Mouse (Mus musculus) adrenal gland, postnatal 36 days (tissue): ENCODE measurements around the gene Ptpn6. TPM values are rescaled to one million over a fixed set of nuclear protein-coding genes. Genes with fewer than 3 reads are reported as not detected.
A peak's percentile ranks its signal among the peaks of the same experiment; 100 is the strongest.

Experiments
- DNase-seq, 2 experiments: peaks; one replicate each; pipeline ENCODE4 v3.0.0; 2021; ENCODE audit warnings: mixed read lengths in 1 of 2
- long read RNA-seq, 2 experiments: library from polyadenylated mRNA; stranded (forward); transcript quantifications; one replicate each; pipeline ENCODE4 v2.0.0; 2021; ENCODE audit warnings: borderline sequencing depth in 2 of 2
- total RNA-seq, 2 experiments: library from RNA; stranded (reverse); gene quantifications; 2 replicates each; pipeline ENCODE4 v1.2.3; 2021

Gene Ptpn6
- 1 to 10 TPM; 5.5 to 9.6 TPM for total RNA-seq
- long read RNA-seq, experiment 1, partial matches to known transcripts: 0 of 5 reads
- long read RNA-seq, experiment 1, other reads (novel, unspliced or antisense): 2 of 5 reads
- long read RNA-seq, experiment 2, partial matches to known transcripts: 1 of 4 reads
- long read RNA-seq, experiment 2, other reads (novel, unspliced or antisense): 0 of 4 reads

DNA sequence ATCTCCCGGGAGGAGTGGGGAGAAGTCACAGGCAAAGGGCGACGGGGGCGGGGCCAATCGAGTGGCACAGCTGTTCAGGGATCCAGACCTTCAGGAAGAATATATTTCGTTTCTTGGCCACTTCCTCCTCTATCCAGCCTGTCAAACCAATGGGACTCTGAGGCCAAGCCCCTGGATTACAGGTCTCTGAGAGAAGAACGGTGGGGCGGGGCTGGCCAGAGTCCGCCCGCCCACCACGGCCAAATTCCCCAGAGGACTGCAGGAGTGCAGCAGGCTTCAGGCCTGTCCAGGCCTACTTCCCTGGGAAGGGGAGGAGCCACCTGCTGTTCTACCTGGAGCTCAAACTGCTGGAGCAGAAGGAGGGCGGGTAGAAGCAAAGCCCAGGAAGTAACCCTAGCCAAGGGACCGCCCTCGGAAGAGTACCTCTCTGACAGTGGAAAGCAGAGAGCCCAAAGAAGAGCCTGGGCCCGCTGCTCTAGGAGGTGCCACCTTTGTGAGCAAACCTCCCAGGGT is at the start of gene Ptpn6:
TSS of gene Ptpn6 (minus strand) at position 204 of the 513 bp plus-strand sequence.
- peak in 1 of 2 experiments; percentile 51 for DNase-seq

GRCm38 (mm10) chr6:124787722-124788121 is 49.2 kb upstream of the Ptpn6 start:
- DNase-seq: no peak

DNA sequence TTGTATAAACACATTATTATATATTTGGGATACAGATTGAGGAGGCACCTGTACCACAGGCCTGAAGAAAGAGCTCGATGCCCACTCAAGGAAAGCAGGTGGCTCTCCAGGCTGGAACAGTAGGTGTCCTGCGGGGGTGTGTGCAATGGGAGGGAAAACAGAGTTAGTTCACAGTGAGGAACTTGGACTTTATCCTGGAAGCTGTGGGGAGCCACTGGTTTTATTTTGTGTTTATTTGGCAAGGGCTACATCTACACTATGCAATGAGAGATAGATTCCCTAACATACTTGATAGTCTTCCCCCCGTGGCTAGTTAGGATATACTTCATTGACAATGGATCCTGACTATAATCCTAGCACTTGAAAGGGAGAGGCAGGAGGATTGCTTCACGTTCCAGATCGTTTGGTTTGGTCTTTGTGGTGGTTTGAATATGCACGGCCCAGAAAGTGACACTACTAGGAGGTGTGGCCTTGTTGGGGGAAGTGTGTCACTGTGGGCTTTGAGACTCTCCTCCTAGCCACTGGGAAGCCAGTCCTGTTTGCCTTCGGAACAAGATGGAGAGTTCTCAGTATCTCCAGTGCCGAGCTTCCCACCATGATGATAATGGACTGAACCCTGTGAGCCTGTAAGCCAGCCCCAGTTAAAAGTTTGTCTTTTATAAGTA is 48.4 kb upstream of the Ptpn6 start:
- DNase-seq: no peak

GRCm38 (mm10) chr6:124782436-124782835 is 43.9 kb upstream of the Ptpn6 start:
- peak in 1 of 2 experiments; percentile 38 for DNase-seq

DNA sequence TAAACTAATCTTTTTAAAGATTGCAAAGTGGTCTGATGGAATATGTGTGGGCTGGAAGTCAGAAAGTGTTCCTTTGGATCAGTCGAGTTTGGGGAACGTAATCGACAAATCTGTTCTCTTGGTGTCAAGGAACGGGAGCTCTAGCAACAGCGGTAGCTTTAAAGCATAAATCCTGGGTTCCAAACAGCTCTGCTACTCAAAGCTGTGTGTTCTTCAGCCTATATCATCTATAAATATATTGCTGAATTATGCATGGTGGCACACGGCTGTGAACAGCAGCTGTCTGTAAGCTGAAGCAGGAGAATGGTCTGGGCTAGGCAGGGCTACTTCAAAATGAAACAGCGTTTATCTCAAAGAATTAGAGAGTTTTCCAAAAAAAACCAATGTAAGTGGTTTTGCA is 42.4 kb upstream of the Ptpn6 start:
- DNase-seq: no peak

DNA sequence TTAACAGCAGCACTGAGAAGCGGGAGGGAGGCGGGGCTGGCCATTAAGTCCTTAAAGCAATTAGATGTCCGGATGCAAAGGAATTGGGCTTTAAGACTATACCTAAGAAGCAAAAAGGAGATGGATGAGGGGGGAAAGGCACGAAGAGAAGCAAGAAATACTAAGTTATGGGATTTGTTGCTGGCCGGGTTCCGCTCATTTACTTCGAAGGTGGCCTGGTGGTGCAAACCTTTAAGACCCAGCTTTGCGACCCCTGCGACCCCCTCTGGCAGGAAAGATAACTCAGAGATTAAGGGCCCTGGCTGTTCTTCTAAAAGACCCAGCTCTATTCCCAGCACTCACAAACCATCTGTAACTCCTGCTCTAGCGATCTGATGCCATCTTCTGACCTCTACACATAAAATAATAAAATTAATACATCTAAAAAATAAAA is 41.5 kb upstream of the Ptpn6 start:
- no peak for DNase-seq

DNA sequence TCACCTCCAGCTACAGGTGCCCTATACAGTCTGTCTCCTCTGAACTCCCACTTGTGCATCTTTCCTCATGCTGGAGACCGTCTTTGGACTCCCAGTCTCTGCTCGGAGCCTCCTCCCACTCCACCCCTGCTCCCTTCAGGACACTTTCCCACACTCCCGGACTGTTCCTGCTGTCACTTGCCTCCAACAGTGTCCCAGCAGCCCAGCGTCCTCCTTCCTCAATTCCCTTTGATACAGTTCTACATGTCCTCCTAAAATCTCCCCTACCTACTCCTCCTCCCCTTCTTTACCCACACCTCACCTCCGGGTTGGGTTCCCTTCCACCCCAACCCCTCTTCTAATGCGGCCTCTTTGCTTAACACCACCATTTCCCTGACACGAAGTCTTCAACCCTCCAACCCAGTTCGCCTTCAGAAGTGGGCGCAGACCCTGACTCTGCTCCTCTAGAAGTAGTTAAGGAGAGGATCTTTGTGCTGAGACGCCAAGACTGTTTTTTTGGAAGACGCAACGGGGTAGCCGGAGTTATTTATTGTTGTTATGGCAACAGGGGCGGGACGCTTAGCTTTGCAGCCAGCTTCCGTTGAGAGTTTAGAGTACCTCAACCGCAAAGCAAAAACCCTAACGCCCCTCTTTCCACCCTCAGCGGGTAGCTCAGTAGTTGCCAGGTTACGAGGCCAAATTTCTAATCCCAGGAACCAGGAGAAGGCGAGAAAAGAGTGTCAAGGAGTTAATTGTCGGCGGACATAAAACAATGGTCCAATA is 40.9 kb upstream of the Ptpn6 start, which contains the start of gene Lrrc23:
TSS of gene Lrrc23 (minus strand) at position 506 of the 762 bp plus-strand sequence.
- DNase-seq: peak; percentile 44 to 62

- no peak for DNase-seq
Observed at GRCm38 (mm10) chr6:124770511-124770910, 32.0 kb upstream of the Ptpn6 start.

DNA sequence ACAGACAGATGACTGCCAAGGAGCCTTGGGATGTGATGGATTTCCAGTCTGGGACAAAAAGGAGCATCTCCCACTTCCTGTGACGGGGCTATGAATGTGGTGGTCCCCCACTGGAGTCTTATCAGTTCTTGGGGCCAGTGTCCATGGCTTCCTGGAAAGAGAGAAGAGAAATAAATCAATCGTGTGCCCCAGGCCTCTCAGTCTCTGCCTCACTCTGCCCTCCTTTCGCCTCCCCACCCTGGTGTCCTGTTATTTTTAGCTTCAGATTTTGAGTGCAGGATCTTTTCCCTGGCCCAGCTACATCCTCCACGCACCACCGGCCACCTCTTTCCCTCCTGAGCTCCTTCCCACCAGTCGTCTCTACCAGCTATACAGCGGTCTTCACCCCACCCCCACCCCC is 31.5 kb upstream of the Ptpn6 start:
- no peak for DNase-seq

- peak; percentile 66 to 83 for DNase-seq
Observed at GRCm38 (mm10) chr6:124769101-124769765, 30.7 kb upstream of the Ptpn6 start, which contains the start of gene Eno2. Gene Eno2 (minus strand): TSS chr6:124769673.

DNA sequence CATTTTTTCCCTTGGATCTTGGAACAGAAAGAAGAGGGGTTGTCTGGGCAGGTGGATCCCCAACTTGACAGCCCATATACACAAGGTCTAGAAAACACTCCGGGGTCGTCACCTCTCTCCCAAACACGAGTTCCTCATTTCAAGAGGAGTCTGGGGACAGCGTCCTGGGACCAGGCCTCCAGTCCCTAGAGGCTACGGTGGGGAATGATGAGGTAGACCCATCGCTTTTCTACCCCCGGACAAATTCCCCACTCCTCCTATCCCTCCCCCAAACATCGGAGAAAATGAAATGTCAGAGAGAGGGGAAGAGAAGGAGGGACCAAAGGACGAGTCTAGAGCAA is 30.2 kb upstream of the Ptpn6 start:
- no peak for DNase-seq

GRCm38 (mm10) chr6:124767920-124768703 is 29.6 kb upstream of the Ptpn6 start:
- DNase-seq: peak in 1 of 2 experiments; percentile 52

- no peak for DNase-seq
Observed at GRCm38 (mm10) chr6:124767536-124767919, 29.0 kb upstream of the Ptpn6 start.

DNA sequence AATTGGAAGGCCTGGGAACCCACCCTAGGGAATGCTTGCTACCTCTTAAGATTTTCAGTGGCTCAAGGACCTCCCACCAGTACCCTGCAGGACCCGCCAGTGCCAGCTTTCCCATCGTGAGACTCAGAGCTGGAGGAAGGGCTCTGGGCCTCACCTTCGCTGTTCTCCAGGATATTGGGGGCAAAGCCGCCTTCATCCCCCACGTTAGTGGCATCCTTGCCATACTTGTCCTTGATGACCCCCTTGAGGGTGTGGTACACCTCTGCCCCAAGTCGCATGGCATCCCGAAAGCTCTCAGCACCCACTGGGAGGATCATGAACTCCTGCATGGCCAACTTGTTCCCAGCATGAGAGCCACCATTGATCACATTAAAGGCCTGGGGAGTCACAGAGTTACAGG is 27.4 kb upstream of the Ptpn6 start:
- DNase-seq: no peak

DNA sequence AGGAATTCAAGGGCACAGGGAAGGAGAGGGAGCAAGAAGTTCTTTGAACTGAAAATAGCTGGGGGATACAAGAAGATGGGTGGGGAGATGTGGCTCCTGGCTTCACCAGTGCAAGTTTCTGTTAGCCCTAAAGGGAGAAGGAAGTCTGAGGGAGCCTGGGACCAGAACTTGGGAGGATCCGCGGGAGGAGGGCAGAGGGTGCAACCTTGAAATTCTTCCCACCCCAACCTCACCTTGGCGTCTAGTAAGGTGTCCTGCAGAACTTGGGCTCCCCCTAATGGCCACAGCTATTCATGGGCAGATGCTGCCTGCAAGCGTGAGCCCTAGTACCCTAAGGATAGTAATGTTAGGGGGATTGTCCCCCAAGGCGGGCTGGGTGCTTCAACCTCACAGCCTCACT is 20.7 kb upstream of the Ptpn6 start:
- peak; percentile 87 to 92 for DNase-seq

- DNase-seq: no peak
Observed at GRCm38 (mm10) chr6:124758849-124759232, 20.3 kb upstream of the Ptpn6 start.

- DNase-seq: peak; percentile 58 to 70
Observed at GRCm38 (mm10) chr6:124757909-124758848, 19.7 kb upstream of the Ptpn6 start.

DNA sequence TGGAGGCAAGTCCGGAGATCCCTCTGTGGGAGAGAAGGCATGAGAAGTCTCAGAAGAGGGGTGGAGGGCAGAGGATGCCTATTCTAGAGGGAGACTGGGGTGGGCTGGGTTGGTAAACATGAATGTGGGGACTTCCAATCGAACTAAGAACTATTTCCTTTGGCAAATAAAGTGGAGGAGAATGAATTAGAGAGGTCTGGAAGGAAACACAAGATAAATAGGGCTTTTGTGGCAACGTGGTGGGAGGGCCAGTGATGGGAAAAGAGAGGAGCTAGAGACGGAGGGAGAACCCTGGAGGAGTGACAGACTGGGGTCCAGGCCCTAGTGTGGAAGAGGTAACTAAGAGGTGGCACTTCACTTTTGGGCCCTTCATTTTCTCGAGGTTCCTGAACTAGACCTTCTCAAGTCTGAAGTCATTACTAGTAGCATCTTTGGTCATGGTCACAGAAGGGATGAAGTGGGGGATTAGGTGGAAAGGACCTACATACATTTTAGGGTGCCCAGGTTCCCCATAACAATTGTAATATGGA is 18.9 kb upstream of the Ptpn6 start:
- DNase-seq: no peak

GRCm38 (mm10) chr6:124756652-124757350 is 18.3 kb upstream of the Ptpn6 start:
- DNase-seq: peak; percentile 90 to 92
